Mouse (Mus musculus) heart, postnatal 14 days (tissue): ENCODE data around the gene Vwa3b. TPM values are rescaled to one million over a fixed set of nuclear protein-coding genes. Genes with fewer than 3 reads are reported as not detected.
A peak's percentile ranks its signal among the peaks of the same experiment; 100 is the strongest.

Experiments
- DNase-seq, 2 experiments: peaks; one replicate each; pipeline ENCODE4 v3.0.0; 2021 to 2022
- intact Hi-C: fragments of 180-260 bp; cut with DNase I; formaldehyde crosslinking; loops from one replicate; pipeline ENCODE4 v1.15.1; 2025
- total RNA-seq, 2 experiments: library from RNA; stranded (reverse); gene quantifications; 2 replicates each; pipeline ENCODE4 v1.2.3; 2021

Vwa3b gene
- total RNA-seq, 2 experiments from 2014 or later = 0.20 to 0.65 TPM

GRCm38 (mm10) chr1:37214144-37214543 is 187.7 kb downstream of the Vwa3b start, which contains the start of gene Cnga3:
TSS of gene Cnga3 (plus strand) at chr1:37214434.
- DNase-seq = no peak
- intact Hi-C loops = no loop called here

GRCm38 (mm10) chr1:37218386-37218785 is 192.0 kb downstream of the Vwa3b start:
- intact Hi-C loops = no loop called here
- peak; percentile 74 to 83 for DNase-seq

DNA sequence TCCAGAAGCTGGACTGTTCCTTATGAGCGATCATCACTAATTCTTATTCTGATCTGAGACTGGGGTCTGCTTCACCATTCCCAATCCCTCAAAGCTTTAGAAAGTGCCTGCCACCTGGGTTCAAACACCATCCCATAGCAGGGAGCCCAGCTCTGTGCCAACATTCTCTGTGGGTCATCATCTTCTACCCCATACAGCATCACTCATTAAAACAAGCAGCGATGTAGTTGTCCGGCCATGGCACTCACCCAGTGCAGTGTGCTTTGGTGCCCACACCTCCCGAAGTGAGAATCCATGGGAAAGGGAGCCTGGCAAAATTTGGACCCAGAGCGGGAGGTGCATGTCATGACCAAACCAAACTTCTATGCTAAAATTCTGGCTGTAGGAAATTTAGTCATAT is 193.2 kb downstream of the Vwa3b start:
- DNase-seq = no peak
- intact Hi-C loops = no loop called here

GRCm38 (mm10) chr1:37220134-37220907 is 193.9 kb downstream of the Vwa3b start:
- intact Hi-C loops = no loop called here
- no peak for DNase-seq

DNA sequence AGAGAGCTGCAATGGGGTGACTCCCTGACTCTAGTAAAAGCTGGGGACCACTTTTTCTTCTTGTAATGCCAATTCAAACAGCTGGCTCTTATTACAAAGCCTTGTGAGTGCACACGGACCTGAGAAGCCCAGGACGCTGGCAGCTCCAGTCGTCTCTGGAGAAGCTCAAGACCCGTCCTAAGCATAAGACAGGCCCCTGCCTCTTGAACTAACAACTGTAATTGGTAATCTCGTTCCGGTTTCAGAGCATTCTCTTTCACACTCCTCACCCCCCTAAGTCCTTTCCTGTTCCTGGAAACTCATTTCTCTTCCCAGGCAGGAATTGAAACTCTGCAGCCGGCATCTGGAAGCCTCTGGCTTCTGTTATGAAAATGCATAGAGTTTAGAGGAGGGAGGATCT is 195.6 kb downstream of the Vwa3b start:
- intact Hi-C loops = no loop called here
- DNase-seq = no peak

DNA sequence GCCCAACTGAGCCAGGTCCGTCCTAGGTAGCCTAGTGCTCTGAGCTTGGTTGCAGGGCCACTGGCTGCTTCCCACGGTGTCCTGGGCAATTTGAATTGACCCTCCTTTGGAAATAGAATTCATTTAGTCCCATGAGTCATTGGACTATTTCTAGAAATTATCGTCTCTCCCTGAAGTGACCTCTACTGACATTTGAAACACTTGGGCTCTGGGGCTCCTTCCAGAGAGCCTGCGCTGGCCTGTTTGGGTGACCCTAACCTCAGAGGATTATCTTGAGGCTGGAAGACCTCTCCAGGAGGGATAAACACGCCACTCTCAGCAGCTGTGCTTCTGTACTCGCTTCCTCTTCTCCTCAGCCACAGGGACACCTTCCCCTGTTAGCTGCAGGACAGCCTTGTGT is 204.0 kb downstream of the Vwa3b start:
- DNase-seq = no peak
- intact Hi-C loops = no loop called here

- DNase-seq = peak; percentile 23 to 33
- intact Hi-C loops = no loop called here
These were observed 204.9 kb downstream of the Vwa3b start for GRCm38 (mm10) chr1:37231295-37231701.

Other genes with a start within 250 kb of the Vwa3b start
- gene Tmem131, start 82.9 kb upstream of the Vwa3b start, total RNA-seq = 10 to 100 TPM; 40.1 to 42.7 TPM
- under 1 TPM; 0.24 to 0.32 TPM for gene Cnga3, start 187.8 kb downstream of the Vwa3b start, total RNA-seq